In the genomic region with DNA sequence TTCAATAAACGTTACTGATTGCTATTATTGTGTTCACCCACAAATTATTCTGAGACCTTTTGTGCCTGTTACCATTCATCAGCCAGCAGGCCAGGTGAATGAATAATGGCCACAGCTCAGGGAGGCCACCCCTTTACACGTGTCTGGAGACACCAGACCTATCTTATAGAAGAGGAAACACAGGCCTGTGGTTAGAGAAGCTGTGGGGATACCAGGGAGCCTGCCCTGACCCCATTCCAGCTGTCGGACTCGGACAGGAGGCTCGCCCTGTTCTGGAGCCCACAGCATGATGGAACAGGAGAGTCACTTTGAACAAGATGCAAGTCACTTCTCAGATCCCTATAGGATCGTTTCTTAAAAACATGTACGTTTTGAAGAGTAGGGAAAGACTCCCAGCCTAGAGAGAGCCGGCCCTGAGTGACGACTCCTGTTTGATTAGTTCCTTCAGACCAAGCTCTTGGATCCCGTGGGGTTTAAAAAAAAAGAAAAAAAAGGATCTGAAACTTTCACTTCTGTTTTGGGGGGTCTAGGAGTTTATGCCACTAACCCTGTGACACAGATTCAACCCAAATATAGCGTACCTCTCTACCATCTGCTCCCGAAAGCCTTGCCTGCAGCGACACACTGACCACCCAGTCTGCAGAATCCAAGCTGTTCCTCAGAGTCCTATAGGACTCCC, we compare ENCODE assay signal across 15 mouse cellular contexts.
DNase-seq lines count a peak whose midpoint lies in the region; ATAC-seq lines count a peak whose summit lies in the region.
"Had no signal": no experiment of that assay in that cellular context is flagged by ENCODE, and none has a peak within 500 bp of the region (broad histone marks: within the 10 kb centered on the region; RNA-seq: fewer than 3 reads in every experiment).

No protein-coding gene starts in this region.

- ATAC-seq in hindbrain, embryonic 16.5 days, result no peak
- peak; percentile 44; the same call in 1 of the 2 replicates for ATAC-seq in monocyte, adult 5-6 weeks (replicated peaks; ENCODE audit: insufficient number of reproducible peaks, low FRiP score, low TSS enrichment, poor library complexity, severe bottlenecking)
- no peak for ATAC-seq in kidney, embryonic 15.5 days (replicated peaks; ENCODE audit: low FRiP score)

- H3K36me3 ChIP-seq in hindbrain, embryonic 10.5 days, result no peaks in the 10 kb centered on the region
- H3K36me3 ChIP-seq in hindbrain, embryonic 16.5 days (ENCODE audit: control insufficient read depth, insufficient read depth, low read length), result no peaks in the 10 kb centered on the region
- no peaks in the 10 kb centered on the region for H3K36me3 ChIP-seq in kidney, embryonic 15.5 days
- H3K36me3 ChIP-seq: liver, embryonic 13.5 days had no signal

- no peak for DNase-seq in hindbrain, embryonic 10.5 days (ENCODE audit: low spot score)
- DNase-seq in retina, embryonic 14.5 days (ENCODE audit: low spot score), result peak; percentile 41
- DNase-seq in retina, postnatal 1 day, result no peak
- no peak for DNase-seq in left cerebral cortex, postnatal 36 days (ENCODE audit: low spot score in 2 of 2)
- DNase-seq: adrenal gland, adult 8-10 months; kidney, postnatal 25 days; liver, embryonic 13.5 days; lung, postnatal 36 days; right cerebral cortex, postnatal 4 days; thymus, adult 18-20 months had no signal

- intact Hi-C loops in left cerebral cortex, postnatal 36 days (cut with DNase I), result no loop called here

- WGBS in hindbrain, embryonic 10.5 days, result 77% methylated on average over 13 of the region's 13 CpGs
- 74% methylated on average over 13 of the region's 13 CpGs for WGBS in hindbrain, embryonic 16.5 days
- WGBS in kidney, embryonic 15.5 days, result 74% methylated on average over 13 of the region's 13 CpGs

- H3K9ac ChIP-seq in hindbrain, embryonic 16.5 days (ENCODE audit: low read depth, low read length), result no peak overlapping the region
- H3K9ac ChIP-seq in kidney, embryonic 15.5 days, result no peak overlapping the region
- H3K9ac ChIP-seq: liver, embryonic 13.5 days had no signal

- H3K4me3 ChIP-seq in hindbrain, embryonic 10.5 days, result no peak overlapping the region
- H3K4me3 ChIP-seq in hindbrain, embryonic 16.5 days (ENCODE audit: low read length), result no peak overlapping the region
- no peak overlapping the region for H3K4me3 ChIP-seq in brown adipose tissue, adult 24 weeks (ENCODE audit: insufficient read depth, low read depth, low read length)
- H3K4me3 ChIP-seq in kidney, embryonic 15.5 days (replicated peaks), result no peak overlapping the region
- H3K4me3 ChIP-seq: liver, embryonic 13.5 days had no signal

- 0 out of 2 replicates have a peak, but pooled peaks cover 6% of the 10 kb centered on the region for H3K27me3 ChIP-seq in hindbrain, embryonic 10.5 days (ENCODE audit: insufficient read depth, poor library complexity, severe bottlenecking)
- H3K27me3 ChIP-seq in hindbrain, embryonic 16.5 days (replicated peaks; ENCODE audit: control insufficient read depth, insufficient read depth, low read length), result no peaks in the 10 kb centered on the region
- H3K27me3 ChIP-seq in kidney, embryonic 15.5 days, result no peaks in the 10 kb centered on the region
- H3K27me3 ChIP-seq: liver, embryonic 13.5 days had no signal

- no peak overlapping the region for H3K4me2 ChIP-seq in hindbrain, embryonic 16.5 days (ENCODE audit: low read length)
- H3K4me2 ChIP-seq in kidney, embryonic 15.5 days, result no peak overlapping the region
- H3K4me2 ChIP-seq: heart, embryonic 11.5 days; liver, embryonic 13.5 days had no signal

- H3K27ac ChIP-seq in hindbrain, embryonic 10.5 days, result peak overlapping the region; percentile 73
- H3K27ac ChIP-seq in hindbrain, embryonic 16.5 days (ENCODE audit: low read depth, low read length), result no peak overlapping the region
- H3K27ac ChIP-seq in brown adipose tissue, adult 24 weeks (replicated peaks; ENCODE audit: low read depth, low read length), result peak overlapping the region; percentile 66
- no peak overlapping the region for H3K27ac ChIP-seq in kidney, embryonic 15.5 days
- H3K27ac ChIP-seq: liver, embryonic 13.5 days had no signal

- peaks cover 55% of the 10 kb centered on the region for H3K4me1 ChIP-seq in hindbrain, embryonic 10.5 days (replicated peaks)
- H3K4me1 ChIP-seq in hindbrain, embryonic 16.5 days (ENCODE audit: control insufficient read depth, insufficient read depth, low read depth, low read length), result peaks cover 21% of the 10 kb centered on the region
- H3K4me1 ChIP-seq in brown adipose tissue, adult 24 weeks (ENCODE audit: control insufficient read depth, insufficient read depth, insufficient read length, low read length), result no peaks in the 10 kb centered on the region
- H3K4me1 ChIP-seq in kidney, embryonic 15.5 days, result peaks cover 14% of the 10 kb centered on the region

- no peaks in the 10 kb centered on the region for H3K9me3 ChIP-seq in hindbrain, embryonic 10.5 days
- no peaks in the 10 kb centered on the region for H3K9me3 ChIP-seq in hindbrain, embryonic 16.5 days (ENCODE audit: control insufficient read depth, low read length)
- H3K9me3 ChIP-seq in kidney, embryonic 15.5 days (replicated peaks), result no peaks in the 10 kb centered on the region
- H3K9me3 ChIP-seq: liver, embryonic 13.5 days had no signal

Comparison
In these comparisons a context has a peak if more than half of its experiments do, and no peak if none do; other contexts are left out.
1. H3K27ac ChIP-seq: peak in hindbrain, embryonic 10.5 days (single experiment) and brown adipose tissue, adult 24 weeks (single experiment); none in hindbrain, embryonic 16.5 days (single experiment) and kidney, embryonic 15.5 days (single experiment).